Mouse (Mus musculus) embryonic facial prominence, embryonic 15.5 days (tissue): ENCODE results near the gene Tspo2. TPM values are rescaled to one million over a fixed set of nuclear protein-coding genes. Genes with fewer than 3 reads are reported as not detected.

Source experiments
- ATAC-seq: fragments of 200-750 bp; cut with Nextera tagmentation; 2 replicates; pipeline ENCODE4 v1.8.0; 2017; ENCODE audit warnings: low read depth, moderate TSS enrichment; ENCODE audit not compliant: insufficient number of reproducible peaks, low FRiP score, low TSS enrichment
- H3K27ac ChIP-seq: fragments of 300-500 bp; sonication (generic); replicated peaks from 2 replicates; pipeline ENCODE4 v1.5.1; 2015; ENCODE audit warnings: mild to moderate bottlenecking, inconsistent platforms
- H3K27me3 ChIP-seq: fragments of 300-500 bp; sonication (generic); 2 replicates; pipeline ENCODE4 v1.6.1; 2015; ENCODE audit warnings: inconsistent platforms
- H3K36me3 ChIP-seq: fragments of 300-500 bp; sonication (generic); 2 replicates; pipeline ENCODE4 v1.6.1; 2015; ENCODE audit warnings: mild to moderate bottlenecking, inconsistent platforms
- H3K4me1 ChIP-seq: fragments of 300-500 bp; sonication (generic); 2 replicates; pipeline ENCODE4 v1.6.1; 2015; ENCODE audit warnings: inconsistent platforms
- H3K4me2 ChIP-seq: fragments of 300-500 bp; sonication (generic); replicated peaks from 2 replicates; pipeline ENCODE4 v1.6.1; 2015; ENCODE audit warnings: mild to moderate bottlenecking, inconsistent platforms
- H3K4me3 ChIP-seq: fragments of 300-500 bp; sonication (generic); replicated peaks from 2 replicates; pipeline ENCODE4 v1.5.1; 2015; ENCODE audit warnings: mild to moderate bottlenecking, inconsistent platforms
- H3K9ac ChIP-seq: fragments of 300-500 bp; sonication (generic); 2 replicates; pipeline ENCODE4 v1.6.1; 2015; ENCODE audit warnings: inconsistent platforms
- H3K9me3 ChIP-seq: fragments of 300-500 bp; sonication (generic); replicated peaks from 2 replicates; pipeline ENCODE4 v1.6.1; 2016; ENCODE audit warnings: inconsistent platforms
- WGBS: fragments of 180-500 bp; shearing (Covaris S2); methylation state at CpG from one replicate; pipeline ENCODE4 v1.1.7; 2015; 5-methylcytosine and 5-hydroxymethylcytosine counted together
- polyA plus RNA-seq: library from polyadenylated mRNA; unstranded; fragments of >200 nt; fragmentation: Nextera tagmentation; extraction: Ambion mirVana; gene quantifications from 2 replicates; pipeline ENCODE4 v1.2.1, GENCODE M21; 2015

The Tspo2 gene
- polyA plus RNA-seq, 1 experiment from 2014 or later = 1.6 TPM

- Histone ChIP-seq H3K36me3 (no peaks in the 10 kb centered on the region), H3K4me2 (no peak overlapping the region), H3K4me1 (no peaks in the 10 kb centered on the region), H3K27ac (no peak overlapping the region), H3K9ac (no peak overlapping the region), H3K9me3 (no peaks in the 10 kb centered on the region), H3K27me3 (no peaks in the 10 kb centered on the region), H3K4me3 (no peak overlapping the region)
- 73% methylated on average over 13 of the region's 13 CpGs for WGBS
- no peak for ATAC-seq
These were observed 513 bp downstream of the Tspo2 start for GRCm38 (mm10) chr17:48450666-48451352.

- no peaks in the 10 kb centered on the region for H3K9me3 ChIP-seq
- H3K4me3 ChIP-seq = no peak overlapping the region
- H3K27me3 ChIP-seq = no peaks in the 10 kb centered on the region
- H3K9ac ChIP-seq = no peak overlapping the region
- no peak for ATAC-seq
- no peak overlapping the region for H3K4me2 ChIP-seq
- no peaks in the 10 kb centered on the region for H3K36me3 ChIP-seq
- no peak overlapping the region for H3K27ac ChIP-seq
- 63% methylated on average over 8 of the region's 8 CpGs for WGBS
- H3K4me1 ChIP-seq = no peaks in the 10 kb centered on the region
These were observed 3.6 kb downstream of the Tspo2 start for GRCm38 (mm10) chr17:48447675-48448074.

- H3K27me3 ChIP-seq = no peaks in the 10 kb centered on the region
- no peaks in the 10 kb centered on the region for H3K4me1 ChIP-seq
- WGBS = 63% methylated on average over 16 of the region's 16 CpGs
- no peak overlapping the region for H3K9ac ChIP-seq
- no peak for ATAC-seq
- no peak overlapping the region for H3K27ac ChIP-seq
- no peak overlapping the region for H3K4me2 ChIP-seq
- H3K4me3 ChIP-seq = no peak overlapping the region
- no peaks in the 10 kb centered on the region for H3K9me3 ChIP-seq
- H3K36me3 ChIP-seq = no peaks in the 10 kb centered on the region
These were observed 7.7 kb downstream of the Tspo2 start for GRCm38 (mm10) chr17:48443542-48444145.

GRCm38 (mm10) chr17:48442745-48443457 is 8.4 kb downstream of the Tspo2 start:
- no peak overlapping the region for H3K4me3 ChIP-seq
- WGBS = 66% methylated on average over 7 of the region's 7 CpGs

GRCm38 (mm10) chr17:48437421-48437911 is 13.9 kb downstream of the Tspo2 start:
- no peak overlapping the region for H3K9ac ChIP-seq
- peaks cover 23% of the 10 kb centered on the region for H3K4me1 ChIP-seq
- no peak overlapping the region for H3K4me2 ChIP-seq
- H3K27ac ChIP-seq = 0 out of 2 replicates have a peak overlapping the region, but pooled peaks have one; percentile 34
- peak; percentile 22; the same call in 1 of the 2 replicates for ATAC-seq
- WGBS = 27% methylated on average over 7 of the region's 7 CpGs
- no peak overlapping the region for H3K4me3 ChIP-seq
- H3K27me3 ChIP-seq = no peaks in the 10 kb centered on the region
- no peaks in the 10 kb centered on the region for H3K36me3 ChIP-seq
- no peaks in the 10 kb centered on the region for H3K9me3 ChIP-seq

More at GRCm38 (mm10) chr17:48442745-48443457, 8.4 kb downstream of the Tspo2 start:
- Histone ChIP-seq H3K4me1 (no peaks in the 10 kb centered on the region), H3K4me2 (no peak overlapping the region), H3K9me3 (no peaks in the 10 kb centered on the region), H3K27ac (no peak overlapping the region), H3K27me3 (no peaks in the 10 kb centered on the region), H3K36me3 (no peaks in the 10 kb centered on the region), H3K9ac (no peak overlapping the region)
- no peak for ATAC-seq

- Histone ChIP-seq H3K9me3 (no peaks in the 10 kb centered on the region), H3K9ac (no peak overlapping the region), H3K27ac (no peak overlapping the region), H3K4me1 (peaks cover 25% of the 10 kb centered on the region), H3K4me2 (no peak overlapping the region), H3K4me3 (no peak overlapping the region), H3K27me3 (no peaks in the 10 kb centered on the region), H3K36me3 (no peaks in the 10 kb centered on the region)
- ATAC-seq = peak; percentile 22
- 74% methylated on average over 1 of the region's 1 CpGs for WGBS
These were observed 14.8 kb downstream of the Tspo2 start for GRCm38 (mm10) chr17:48436487-48436886.

- Histone ChIP-seq H3K36me3 (no peaks in the 10 kb centered on the region), H3K4me2 (no peak overlapping the region), H3K9me3 (no peaks in the 10 kb centered on the region), H3K4me3 (no peak overlapping the region), H3K9ac (no peak overlapping the region), H3K27ac (no peak overlapping the region), H3K27me3 (no peaks in the 10 kb centered on the region), H3K4me1 (peaks cover 28% of the 10 kb centered on the region)
- WGBS = 80% methylated on average over 5 of the region's 5 CpGs
- ATAC-seq = no peak
These were observed 16.8 kb downstream of the Tspo2 start for GRCm38 (mm10) chr17:48434479-48434878.

GRCm38 (mm10) chr17:48433689-48434330 is 17.5 kb downstream of the Tspo2 start:
- 64% methylated on average over 6 of the region's 6 CpGs for WGBS
- peaks cover 28% of the 10 kb centered on the region for H3K4me1 ChIP-seq
- H3K27ac ChIP-seq = no peak overlapping the region

GRCm38 (mm10) chr17:48433006-48433655 is 18.2 kb downstream of the Tspo2 start:
- no peak overlapping the region for H3K4me3 ChIP-seq
- H3K9me3 ChIP-seq = no peaks in the 10 kb centered on the region
- H3K9ac ChIP-seq = no peak overlapping the region
- H3K4me2 ChIP-seq = no peak overlapping the region
- no peaks in the 10 kb centered on the region for H3K27me3 ChIP-seq
- 61% methylated on average over 20 of the region's 20 CpGs for WGBS
- H3K4me1 ChIP-seq = peaks cover 30% of the 10 kb centered on the region
- H3K36me3 ChIP-seq = no peaks in the 10 kb centered on the region
- H3K27ac ChIP-seq = no peak overlapping the region
- ATAC-seq = no peak

More at GRCm38 (mm10) chr17:48433689-48434330, 17.5 kb downstream of the Tspo2 start:
- no peak overlapping the region for H3K4me3 ChIP-seq
- H3K36me3 ChIP-seq = no peaks in the 10 kb centered on the region
- H3K27me3 ChIP-seq = no peaks in the 10 kb centered on the region
- no peak for ATAC-seq
- no peak overlapping the region for H3K9ac ChIP-seq
- H3K9me3 ChIP-seq = no peaks in the 10 kb centered on the region
- H3K4me2 ChIP-seq = no peak overlapping the region

- Histone ChIP-seq H3K4me3 (peak within 1 kb of the TSS; percentile 2; the same call in 1 of the 2 replicates), H3K9me3 (no peaks in the 10 kb centered on the region), H3K4me1 (peaks cover 29% of the 10 kb centered on the region), H3K9ac (no peak within 1 kb of the TSS), H3K4me2 (no peak within 1 kb of the TSS), H3K27ac (0 out of 2 replicates have a peak within 1 kb of the TSS, but pooled peaks have one; percentile 55), H3K27me3 (no peaks in the 10 kb centered on the region), H3K36me3 (no peaks in the 10 kb centered on the region)
- 0 out of 2 replicates have a peak, but pooled peaks have one; percentile 40 for ATAC-seq
- WGBS = 59% methylated on average over 16 of the region's 16 CpGs
These were observed 19.0 kb downstream of the Tspo2 start, which contains the start of gene Apobec2 for GRCm38 (mm10) chr17:48432158-48432980. Apobec2 (minus strand) TSS chr17:48432930.
